Mouse (Mus musculus) heart, embryonic 14.5 days (tissue): Measurements from ENCODE around the gene Tbcel. TPM values are rescaled to one million over a fixed set of nuclear protein-coding genes. Genes with fewer than 3 reads are reported as not detected.

Experiments
- ATAC-seq: fragments of 200-750 bp; cut with Nextera tagmentation; 2 replicates; pipeline ENCODE4 v1.8.0; 2017; ENCODE audit warnings: low read depth, moderate TSS enrichment; ENCODE audit not compliant: insufficient number of reproducible peaks, insufficient read depth, low FRiP score
- H3K27ac ChIP-seq, 2 experiments: fragments of 200-500 bp in 1 of 2; fragments of 300-500 bp in 1 of 2; sonication (generic) in 1 of 2; replicated peaks in 1 of 2; 2 replicates each; pipeline ENCODE4 v1.5.1; 2012 to 2014; ENCODE audit warnings: low read depth in 2 of 2, low read length in 2 of 2, control low read depth in 1 of 2, mild to moderate bottlenecking in 1 of 2, mixed read lengths in 1 of 2; ENCODE audit not compliant: control insufficient read depth in 1 of 2, insufficient read depth in 1 of 2
- H3K27me3 ChIP-seq: fragments of 300-500 bp; sonication (generic); 2 replicates; pipeline ENCODE4 v1.6.1; 2014; ENCODE audit warnings: mild to moderate bottlenecking, low read length, control low read depth; ENCODE audit not compliant: control insufficient read depth, insufficient read depth
- H3K36me3 ChIP-seq: fragments of 300-500 bp; sonication (generic); 2 replicates; pipeline ENCODE4 v1.6.1; 2014; ENCODE audit warnings: mild to moderate bottlenecking, control low read depth, low read length, mixed read lengths; ENCODE audit not compliant: control insufficient read depth, insufficient read depth
- H3K4me1 ChIP-seq, 2 experiments: fragments of 200-500 bp in 1 of 2; fragments of 300-500 bp in 1 of 2; sonication (generic) in 1 of 2; 2 replicates each; pipeline ENCODE4 v1.6.1; 2012 to 2014; ENCODE audit warnings: low read length in 2 of 2, control low read depth in 1 of 2, mixed read lengths in 1 of 2; ENCODE audit not compliant: control insufficient read depth in 2 of 2, insufficient read depth in 2 of 2
- H3K4me2 ChIP-seq: fragments of 300-500 bp; sonication (generic); 2 replicates; pipeline ENCODE4 v1.6.1; 2014; ENCODE audit warnings: mild to moderate bottlenecking, low read length
- H3K4me3 ChIP-seq, 2 experiments: fragments of 200-500 bp in 1 of 2; fragments of 300-500 bp in 1 of 2; sonication (generic) in 1 of 2; 2 replicates each; pipeline ENCODE4 v1.5.1; 2012 to 2014; ENCODE audit warnings: low read length in 2 of 2, mild to moderate bottlenecking in 2 of 2, control low read depth in 1 of 2, low read depth in 1 of 2, moderate library complexity in 1 of 2; ENCODE audit not compliant: control insufficient read depth in 1 of 2, insufficient read depth in 1 of 2
- H3K9ac ChIP-seq: fragments of 300-500 bp; sonication (generic); 2 replicates; pipeline ENCODE4 v1.6.1; 2014; ENCODE audit warnings: mild to moderate bottlenecking, low read length
- H3K9me3 ChIP-seq: fragments of 300-500 bp; sonication (generic); 2 replicates; pipeline ENCODE4 v1.6.1; 2016; ENCODE audit warnings: low read length, control low read depth; ENCODE audit not compliant: control insufficient read depth
- WGBS: fragments of 180-500 bp; shearing (Covaris S2); extraction: QIAGEN DNeasy Blood & Tissue Kit; methylation state at CpG from one replicate; pipeline ENCODE4 v1.1.7; 2014; 5-methylcytosine and 5-hydroxymethylcytosine counted together
- polyA plus RNA-seq: library from polyadenylated mRNA; unstranded; fragments of >200 nt; fragmentation: Nextera tagmentation; extraction: Ambion mirVana; gene quantifications from 2 replicates; pipeline ENCODE4 v1.2.1, GENCODE M21; 2014

Gene Tbcel
- polyA plus RNA-seq, 1 experiment from 2014 or later = 3.8 TPM

- no peak overlapping the region for H3K27ac ChIP-seq
- no peak overlapping the region for H3K4me3 ChIP-seq
- 67% methylated on average over 2 of the region's 2 CpGs for WGBS
Measured at GRCm38 (mm10) chr9:42423649-42424048, 84.0 kb downstream of the Tbcel start.

GRCm38 (mm10) chr9:42419687-42420086, 87.9 kb downstream of the Tbcel start:
- no peak for ATAC-seq
- Histone ChIP-seq H3K9me3 (no peaks in the 10 kb centered on the region), H3K27me3 (no peaks in the 10 kb centered on the region), H3K36me3 (0 out of 2 replicates have a peak, but pooled peaks cover 4% of the 10 kb centered on the region), H3K27ac (no peak overlapping the region), H3K4me3 (no peak overlapping the region), H3K4me2 (no peak overlapping the region), H3K9ac (no peak overlapping the region), H3K4me1 (peaks cover 0 to 3% of the 10 kb centered on the region in 2 experiments; a peak in 2 of 4 replicates)
- 43% methylated on average over 2 of the region's 2 CpGs for WGBS

More at GRCm38 (mm10) chr9:42423649-42424048, 84.0 kb downstream of the Tbcel start:
- H3K9ac ChIP-seq = no peak overlapping the region
- no peak for ATAC-seq
- H3K36me3 ChIP-seq = peaks cover 8% of the 10 kb centered on the region; the same call in 1 of the 2 replicates
- H3K9me3 ChIP-seq = no peaks in the 10 kb centered on the region
- H3K27me3 ChIP-seq = no peaks in the 10 kb centered on the region
- no peak overlapping the region for H3K4me2 ChIP-seq
- H3K4me1 ChIP-seq = peaks cover 0 to 3% of the 10 kb centered on the region in 2 experiments; a peak in 1 of 4 replicates

- H3K4me2 ChIP-seq = no peak overlapping the region
- 87% methylated on average over 5 of the region's 5 CpGs for WGBS
- no peak overlapping the region for H3K9ac ChIP-seq
- H3K27ac ChIP-seq = no peak overlapping the region
- no peak for ATAC-seq
- H3K4me1 ChIP-seq = peaks cover 0 to 3% of the 10 kb centered on the region in 2 experiments; a peak in 2 of 4 replicates
- no peaks in the 10 kb centered on the region for H3K9me3 ChIP-seq
- no peaks in the 10 kb centered on the region for H3K27me3 ChIP-seq
- no peak overlapping the region for H3K4me3 ChIP-seq
- H3K36me3 ChIP-seq = 0 out of 2 replicates have a peak, but pooled peaks cover 9% of the 10 kb centered on the region
Measured at GRCm38 (mm10) chr9:42418786-42419185, 88.8 kb downstream of the Tbcel start.

GRCm38 (mm10) chr9:42417352-42417952, 90.2 kb downstream of the Tbcel start:
- 64% methylated on average over 12 of the region's 12 CpGs for WGBS
- H3K36me3 ChIP-seq = 0 out of 2 replicates have a peak, but pooled peaks cover 9% of the 10 kb centered on the region
- peak; percentile 72 for ATAC-seq
- no peak overlapping the region for H3K4me3 ChIP-seq
- no peak overlapping the region for H3K9ac ChIP-seq
- H3K9me3 ChIP-seq = no peaks in the 10 kb centered on the region
- no peak overlapping the region for H3K4me2 ChIP-seq
- peaks cover 0 to 3% of the 10 kb centered on the region in 2 experiments; a peak in 2 of 4 replicates for H3K4me1 ChIP-seq
- no peaks in the 10 kb centered on the region for H3K27me3 ChIP-seq
- H3K27ac ChIP-seq = no peak overlapping the region

GRCm38 (mm10) chr9:42415184-42415583, 92.4 kb downstream of the Tbcel start:
- no peak overlapping the region for H3K27ac ChIP-seq
- H3K4me3 ChIP-seq = no peak overlapping the region
- no peak overlapping the region for H3K9ac ChIP-seq
- H3K36me3 ChIP-seq = 0 out of 2 replicates have a peak, but pooled peaks cover 6% of the 10 kb centered on the region
- 33% methylated on average over 1 of the region's 1 CpGs for WGBS
- H3K4me1 ChIP-seq = peaks cover 0 to 3% of the 10 kb centered on the region in 2 experiments; a peak in 2 of 4 replicates
- no peak for ATAC-seq
- H3K9me3 ChIP-seq = no peaks in the 10 kb centered on the region
- no peaks in the 10 kb centered on the region for H3K27me3 ChIP-seq
- no peak overlapping the region for H3K4me2 ChIP-seq

GRCm38 (mm10) chr9:42413345-42413744, 94.3 kb downstream of the Tbcel start:
- H3K36me3 ChIP-seq = 0 out of 2 replicates have a peak, but pooled peaks cover 6% of the 10 kb centered on the region
- H3K27ac ChIP-seq = no peak overlapping the region
- ATAC-seq = no peak
- H3K4me2 ChIP-seq = no peak overlapping the region
- H3K4me1 ChIP-seq = no peaks in the 10 kb centered on the region; a peak in 1 of 4 replicates
- H3K4me3 ChIP-seq = no peak overlapping the region
- no peak overlapping the region for H3K9ac ChIP-seq
- H3K9me3 ChIP-seq = no peaks in the 10 kb centered on the region
- no peaks in the 10 kb centered on the region for H3K27me3 ChIP-seq
- WGBS = 90% methylated on average over 12 of the region's 12 CpGs

GRCm38 (mm10) chr9:42411296-42411695, 96.3 kb downstream of the Tbcel start:
- no peak for ATAC-seq
- no peak overlapping the region for H3K4me3 ChIP-seq

More at GRCm38 (mm10) chr9:42411296-42411695, 96.3 kb downstream of the Tbcel start:
- WGBS = 82% methylated on average over 6 of the region's 6 CpGs
- H3K4me2 ChIP-seq = no peak overlapping the region
- no peak overlapping the region for H3K27ac ChIP-seq
- no peaks in the 10 kb centered on the region for H3K27me3 ChIP-seq
- 0 out of 2 replicates have a peak, but pooled peaks cover 6% of the 10 kb centered on the region for H3K36me3 ChIP-seq
- no peaks in the 10 kb centered on the region for H3K9me3 ChIP-seq
- no peaks in the 10 kb centered on the region for H3K4me1 ChIP-seq
- no peak overlapping the region for H3K9ac ChIP-seq
